Mouse (Mus musculus) midbrain, postnatal 0 days (tissue): ENCODE data around the gene Cdh4. TPM values are rescaled to one million over a fixed set of nuclear protein-coding genes. Genes with fewer than 3 reads are reported as not detected.
A peak's percentile ranks its signal among the peaks of the same experiment; 100 is the strongest.

ENCODE experiments used
- ATAC-seq: fragments of 200-750 bp; cut with Nextera tagmentation; 2 replicates; pipeline ENCODE4 v1.8.0; 2017; ENCODE audit warnings: moderate number of reproducible peaks, mild to moderate bottlenecking, moderate TSS enrichment, moderate library complexity; ENCODE audit not compliant: low FRiP score
- DNase-seq: peaks from one replicate; pipeline ENCODE4 v3.0.0-alpha.2; 2015; ENCODE audit warnings: low spot score
- H3K27ac ChIP-seq: fragments of 300-500 bp; sonication (generic); 2 replicates; pipeline ENCODE4 v1.5.1; 2014; ENCODE audit warnings: low read depth, mild to moderate bottlenecking, low read length, mixed read lengths
- H3K27me3 ChIP-seq: fragments of 300-500 bp; sonication (generic); 2 replicates; pipeline ENCODE4 v1.6.1; 2014; ENCODE audit warnings: low read length, control low read depth, mixed read lengths; ENCODE audit not compliant: insufficient read depth
- H3K36me3 ChIP-seq: fragments of 300-500 bp; sonication (generic); 2 replicates; pipeline ENCODE4 v1.6.1; 2014; ENCODE audit warnings: low read length, control low read depth, mixed read lengths; ENCODE audit not compliant: insufficient read depth
- H3K4me1 ChIP-seq: fragments of 300-500 bp; sonication (generic); 2 replicates; pipeline ENCODE4 v1.6.1; 2014; ENCODE audit warnings: mild to moderate bottlenecking, control low read depth, antibody characterized with exemption, low read length, mixed read lengths; ENCODE audit not compliant: insufficient read depth
- H3K4me2 ChIP-seq: fragments of 300-500 bp; sonication (generic); 2 replicates; pipeline ENCODE4 v1.6.1; 2014; ENCODE audit warnings: low read depth, mild to moderate bottlenecking, low read length, mixed read lengths; ENCODE audit not compliant: poor library complexity, severe bottlenecking
- H3K4me3 ChIP-seq: fragments of 300-500 bp; sonication (generic); 2 replicates; pipeline ENCODE4 v1.5.1; 2014; ENCODE audit warnings: low read depth, mild to moderate bottlenecking, low read length, moderate library complexity
- H3K9ac ChIP-seq: fragments of 300-500 bp; sonication (generic); replicated peaks from 2 replicates; pipeline ENCODE4 v1.6.1; 2014; ENCODE audit warnings: mild to moderate bottlenecking, low read length, moderate library complexity, mixed read lengths; ENCODE audit not compliant: poor library complexity, severe bottlenecking
- H3K9me3 ChIP-seq: fragments of 300-500 bp; sonication (generic); 2 replicates; pipeline ENCODE4 v1.6.1; 2016; ENCODE audit warnings: low read length, control low read depth
- CTCF ChIP-seq: IDR thresholded peaks from 2 replicates; pipeline ENCODE4 v1.5.1; 2016; ENCODE audit warnings: antibody characterized with exemption, mild to moderate bottlenecking
- WGBS: fragments of 180-500 bp; shearing (Covaris S2); extraction: QIAGEN DNeasy Blood & Tissue Kit; methylation state at CpG from one replicate; pipeline ENCODE4 v1.1.7; 2014; 5-methylcytosine and 5-hydroxymethylcytosine counted together
- polyA plus RNA-seq: library from polyadenylated mRNA; unstranded; fragments of >200 nt; fragmentation: Nextera tagmentation; extraction: Ambion mirVana; gene quantifications from 2 replicates; pipeline ENCODE4 v1.2.1, GENCODE M21; 2015
- total RNA-seq: library from RNA; depleted of rRNA; stranded (reverse); fragments of >200 nt; gene quantifications from 2 replicates; pipeline ENCODE4 v1.2.3, GENCODE M21; 2014

Gene Cdh4
- total and polyA plus RNA-seq, 2 experiments from 2014 or later, result 64.9 to 86.6 TPM

DNA sequence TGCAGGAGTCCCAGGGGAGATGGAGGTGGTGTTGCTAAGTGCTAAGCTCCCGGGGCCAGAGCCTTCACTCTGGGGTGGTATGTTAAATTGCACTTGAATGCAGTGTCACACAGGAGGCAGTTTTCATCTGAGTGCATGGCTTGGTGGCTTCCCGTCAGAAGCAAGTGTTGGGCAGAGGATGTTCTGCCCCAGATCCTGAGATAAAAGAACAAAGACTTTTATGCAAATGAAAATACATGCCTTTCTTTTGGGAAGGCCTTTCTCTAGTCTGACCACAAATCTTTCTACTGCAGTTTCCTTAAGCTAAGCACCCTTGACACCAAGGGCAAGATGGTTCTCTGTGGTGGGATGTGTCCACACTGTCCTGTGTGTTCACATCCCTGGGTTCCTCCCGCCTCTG lies 136.1 kb downstream of the Cdh4 start:
- Histone ChIP-seq H3K27me3 (no peaks in the 10 kb centered on the region), H3K27ac (no peak overlapping the region), H3K9me3 (no peaks in the 10 kb centered on the region), H3K4me1 (no peaks in the 10 kb centered on the region), H3K4me2 (no peak overlapping the region), H3K9ac (no peak overlapping the region), H3K4me3 (no peak overlapping the region), H3K36me3 (no peaks in the 10 kb centered on the region)
- TF ChIP-seq CTCF, result no peak
- no peak for DNase-seq
- WGBS, result 70% methylated on average over 3 of the region's 3 CpGs
- no peak for ATAC-seq

DNA sequence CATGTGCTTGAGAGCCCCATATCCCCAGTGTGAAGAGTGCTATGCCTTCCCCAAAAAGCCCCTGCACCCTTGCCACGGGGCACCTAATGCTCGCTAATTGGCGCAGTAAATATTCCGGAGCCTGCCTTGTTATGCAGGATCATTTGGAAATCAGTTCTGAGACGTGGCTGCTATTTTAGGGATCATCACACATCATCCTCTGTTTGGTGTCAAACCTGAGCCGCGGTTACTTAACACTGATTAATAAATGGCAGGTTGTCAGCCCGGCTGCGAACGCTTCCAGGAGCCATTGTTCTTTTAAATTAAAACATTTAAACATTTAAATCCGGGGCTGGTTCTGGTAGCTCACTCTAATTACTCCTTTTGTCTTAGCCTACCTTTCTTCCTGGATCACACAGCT lies 136.6 kb downstream of the Cdh4 start:
- 58% methylated on average over 11 of the region's 11 CpGs for WGBS
- no peak overlapping the region for H3K27ac ChIP-seq
- H3K9me3 ChIP-seq, result no peaks in the 10 kb centered on the region
- no peak overlapping the region for H3K4me2 ChIP-seq
- H3K9ac ChIP-seq, result no peak overlapping the region
- no peaks in the 10 kb centered on the region for H3K27me3 ChIP-seq
- H3K4me1 ChIP-seq, result no peaks in the 10 kb centered on the region
- H3K36me3 ChIP-seq, result no peaks in the 10 kb centered on the region
- no peak for TF ChIP-seq CTCF
- DNase-seq (no peak), ATAC-seq (no peak)
- no peak overlapping the region for H3K4me3 ChIP-seq

DNA sequence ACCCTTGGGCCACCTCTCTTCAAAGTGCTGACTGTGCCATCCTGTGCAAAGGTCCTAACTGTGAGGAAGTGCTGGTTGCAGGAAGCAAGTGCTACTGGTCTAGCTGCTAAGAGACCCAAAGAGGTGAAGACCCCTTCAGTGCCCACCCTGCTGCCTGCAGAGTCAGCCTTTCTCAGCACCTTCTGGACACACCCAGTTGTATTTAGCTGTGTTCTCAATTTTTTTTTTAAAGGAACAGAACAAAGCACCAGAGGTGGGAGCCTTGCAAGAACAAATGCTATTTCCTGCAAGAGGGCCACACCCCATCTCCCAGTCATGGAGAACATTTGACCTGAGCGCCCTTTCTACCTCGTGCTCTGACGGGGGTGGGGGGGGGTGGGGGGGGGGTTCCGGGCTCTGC lies 138.2 kb downstream of the Cdh4 start:
- H3K27me3 ChIP-seq, result no peaks in the 10 kb centered on the region
- no peak overlapping the region for H3K27ac ChIP-seq
- H3K36me3 ChIP-seq, result no peaks in the 10 kb centered on the region
- H3K4me1 ChIP-seq, result no peaks in the 10 kb centered on the region
- no peak overlapping the region for H3K9ac ChIP-seq
- DNase-seq (no peak), ATAC-seq (no peak)
- H3K4me3 ChIP-seq, result no peak overlapping the region
- no peak for TF ChIP-seq CTCF
- no peak overlapping the region for H3K4me2 ChIP-seq
- WGBS, result 79% methylated on average over 4 of the region's 4 CpGs
- H3K9me3 ChIP-seq, result no peaks in the 10 kb centered on the region

DNA sequence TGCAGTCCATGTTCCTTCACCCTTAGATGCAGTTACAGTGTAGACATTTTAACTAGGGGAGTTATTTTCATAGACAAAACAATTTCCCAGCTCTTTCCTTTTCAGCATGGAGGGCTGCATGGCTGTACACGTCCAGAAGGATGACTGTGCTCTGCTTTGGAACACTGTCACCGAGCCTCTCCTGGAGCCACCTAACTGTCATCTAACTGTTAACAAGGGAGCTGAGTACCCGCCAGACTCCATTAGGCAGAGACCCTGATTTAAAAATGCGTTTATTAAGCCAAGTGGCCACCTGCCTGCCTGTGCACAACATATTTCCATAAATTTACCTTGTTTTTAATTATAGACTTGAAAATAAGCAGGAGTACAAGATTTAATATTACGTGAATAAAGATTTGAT lies 138.8 kb downstream of the Cdh4 start:
- no peak for ATAC-seq
- TF ChIP-seq CTCF, result no peak
- Histone ChIP-seq H3K9me3 (no peaks in the 10 kb centered on the region), H3K36me3 (no peaks in the 10 kb centered on the region), H3K9ac (no peak overlapping the region), H3K27me3 (no peaks in the 10 kb centered on the region), H3K4me2 (no peak overlapping the region), H3K4me1 (no peaks in the 10 kb centered on the region), H3K27ac (no peak overlapping the region), H3K4me3 (no peak overlapping the region)
- 69% methylated on average over 5 of the region's 5 CpGs for WGBS
- DNase-seq, result no peak

DNA sequence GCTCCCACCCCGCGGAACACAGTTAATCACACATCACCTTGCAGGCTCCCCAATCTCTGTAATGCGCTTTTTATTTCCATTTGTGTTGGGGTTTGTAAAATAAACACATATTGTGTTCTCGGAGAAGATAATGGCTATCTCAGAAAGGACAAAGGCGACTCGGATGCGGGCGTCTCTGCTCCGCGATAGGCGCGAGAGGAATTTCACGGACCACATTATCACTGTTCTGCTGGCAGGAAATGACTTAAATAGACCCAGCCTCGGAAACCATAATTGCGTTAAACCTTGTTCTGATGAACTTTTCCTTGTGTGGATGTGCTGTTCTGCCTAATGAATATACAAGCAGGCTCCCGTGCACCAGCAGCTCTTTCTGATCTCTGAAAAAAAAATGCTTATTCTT lies 140.7 kb downstream of the Cdh4 start:
- H3K4me3 ChIP-seq, result no peak overlapping the region
- H3K27ac ChIP-seq, result no peak overlapping the region
- no peaks in the 10 kb centered on the region for H3K36me3 ChIP-seq
- ATAC-seq (no peak), DNase-seq (no peak)
- H3K27me3 ChIP-seq, result no peaks in the 10 kb centered on the region
- no peaks in the 10 kb centered on the region for H3K4me1 ChIP-seq
- H3K4me2 ChIP-seq, result peak overlapping the region; percentile 9; the same call in 1 of the 2 replicates
- no peaks in the 10 kb centered on the region for H3K9me3 ChIP-seq
- WGBS, result 60% methylated on average over 16 of the region's 16 CpGs
- no peak for TF ChIP-seq CTCF
- no peak overlapping the region for H3K9ac ChIP-seq

DNA sequence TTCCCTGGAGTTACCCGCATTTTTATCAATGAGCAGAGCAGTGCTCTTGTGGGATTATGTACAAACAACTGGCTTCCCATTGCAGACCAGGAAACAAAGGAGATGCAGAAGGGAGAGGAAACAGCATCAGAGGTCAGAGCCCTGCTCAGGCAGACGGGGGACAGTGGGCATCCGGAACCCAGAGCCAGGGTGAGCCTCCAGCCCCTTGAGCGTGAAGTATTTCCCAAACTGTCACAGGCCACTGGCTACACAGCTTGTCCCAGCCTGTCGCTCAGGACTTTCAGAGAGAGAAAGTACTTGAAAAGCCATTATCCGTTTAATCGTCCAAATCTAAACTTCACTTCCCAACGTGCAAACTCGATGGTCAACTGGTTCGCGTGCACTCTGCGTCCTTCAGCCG lies 142.4 kb downstream of the Cdh4 start:
- no peaks in the 10 kb centered on the region for H3K4me1 ChIP-seq
- ATAC-seq (no peak), DNase-seq (no peak)
- H3K4me3 ChIP-seq, result no peak overlapping the region
- TF ChIP-seq CTCF, result no peak
- H3K9me3 ChIP-seq, result no peaks in the 10 kb centered on the region
- no peaks in the 10 kb centered on the region for H3K36me3 ChIP-seq
- no peaks in the 10 kb centered on the region for H3K27me3 ChIP-seq
- no peak overlapping the region for H3K27ac ChIP-seq
- no peak overlapping the region for H3K4me2 ChIP-seq
- no peak overlapping the region for H3K9ac ChIP-seq
- 44% methylated on average over 13 of the region's 13 CpGs for WGBS

DNA sequence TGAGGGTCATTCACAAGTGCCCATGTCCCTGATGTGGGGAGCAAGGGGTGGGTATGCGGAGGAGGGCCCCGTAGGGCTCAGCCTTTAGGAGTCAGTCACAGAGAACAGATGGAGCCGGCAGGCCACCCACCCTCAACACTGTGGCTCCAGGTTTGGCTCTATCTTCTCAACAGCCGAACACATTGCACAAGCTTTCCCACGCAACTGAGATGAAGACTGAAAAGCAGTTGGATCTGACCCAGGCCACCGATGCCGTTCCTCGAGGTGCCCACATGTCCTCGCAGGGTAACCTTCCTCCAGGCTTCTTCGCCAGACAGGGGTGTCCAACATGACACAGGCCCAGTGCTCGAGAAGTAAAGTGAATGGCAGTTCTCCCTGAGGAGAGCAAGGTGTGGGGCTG lies 144.2 kb downstream of the Cdh4 start:
- H3K4me2 ChIP-seq, result no peak overlapping the region
- H3K4me1 ChIP-seq, result no peaks in the 10 kb centered on the region
- no peak for TF ChIP-seq CTCF
- DNase-seq (no peak), ATAC-seq (no peak)
- 83% methylated on average over 11 of the region's 11 CpGs for WGBS
- H3K9me3 ChIP-seq, result no peaks in the 10 kb centered on the region
- H3K36me3 ChIP-seq, result no peaks in the 10 kb centered on the region
- H3K27ac ChIP-seq, result no peak overlapping the region
- H3K4me3 ChIP-seq, result no peak overlapping the region
- no peaks in the 10 kb centered on the region for H3K27me3 ChIP-seq
- H3K9ac ChIP-seq, result no peak overlapping the region
